Mouse (Mus musculus) lung, embryonic 15.5 days (tissue): ENCODE data around the gene Rab33b. TPM values are rescaled to one million over a fixed set of nuclear protein-coding genes. Genes with fewer than 3 reads are reported as not detected.

Source experiments
- ATAC-seq: fragments of 200-750 bp; cut with Nextera tagmentation; 2 replicates; pipeline ENCODE4 v1.8.0; 2017; ENCODE audit warnings: moderate number of reproducible peaks, borderline replicate concordance; ENCODE audit not compliant: low FRiP score, low TSS enrichment; ENCODE audit errors: extremely low read depth
- H3K27ac ChIP-seq: fragments of 300-500 bp; sonication (generic); 2 replicates; pipeline ENCODE4 v1.5.1; 2015; ENCODE audit warnings: moderate library complexity, mild to moderate bottlenecking, inconsistent platforms
- H3K27me3 ChIP-seq: fragments of 300-500 bp; sonication (generic); 2 replicates; pipeline ENCODE4 v1.6.1; 2015; ENCODE audit warnings: inconsistent platforms
- H3K36me3 ChIP-seq: fragments of 300-500 bp; sonication (generic); 2 replicates; pipeline ENCODE4 v1.6.1; 2015; ENCODE audit warnings: inconsistent platforms
- H3K4me1 ChIP-seq: fragments of 300-500 bp; sonication (generic); 2 replicates; pipeline ENCODE4 v1.6.1; 2015; ENCODE audit warnings: inconsistent platforms
- H3K4me2 ChIP-seq: fragments of 300-500 bp; sonication (generic); 2 replicates; pipeline ENCODE4 v1.6.1; 2015; ENCODE audit warnings: inconsistent platforms, mild to moderate bottlenecking, moderate library complexity
- H3K4me3 ChIP-seq: fragments of 300-500 bp; sonication (generic); 2 replicates; pipeline ENCODE4 v1.5.1; 2015; ENCODE audit warnings: mild to moderate bottlenecking, inconsistent platforms
- H3K9ac ChIP-seq: fragments of 300-500 bp; sonication (generic); 2 replicates; pipeline ENCODE4 v1.6.1; 2015; ENCODE audit warnings: inconsistent platforms
- H3K9me3 ChIP-seq: fragments of 300-500 bp; sonication (generic); 2 replicates; pipeline ENCODE4 v1.6.1; 2016; ENCODE audit warnings: inconsistent platforms
- WGBS: fragments of 180-500 bp; shearing (Covaris S2); methylation state at CpG from one replicate; pipeline ENCODE4 v1.1.7; 2015; 5-methylcytosine and 5-hydroxymethylcytosine counted together
- polyA plus RNA-seq: library from polyadenylated mRNA; unstranded; fragments of >200 nt; fragmentation: Nextera tagmentation; extraction: Ambion mirVana; gene quantifications from 2 replicates; pipeline ENCODE4 v1.2.1, GENCODE M21; 2015

The Rab33b gene
- polyA plus RNA-seq, 1 experiment from 2014 or later = 24.3 TPM

DNA sequence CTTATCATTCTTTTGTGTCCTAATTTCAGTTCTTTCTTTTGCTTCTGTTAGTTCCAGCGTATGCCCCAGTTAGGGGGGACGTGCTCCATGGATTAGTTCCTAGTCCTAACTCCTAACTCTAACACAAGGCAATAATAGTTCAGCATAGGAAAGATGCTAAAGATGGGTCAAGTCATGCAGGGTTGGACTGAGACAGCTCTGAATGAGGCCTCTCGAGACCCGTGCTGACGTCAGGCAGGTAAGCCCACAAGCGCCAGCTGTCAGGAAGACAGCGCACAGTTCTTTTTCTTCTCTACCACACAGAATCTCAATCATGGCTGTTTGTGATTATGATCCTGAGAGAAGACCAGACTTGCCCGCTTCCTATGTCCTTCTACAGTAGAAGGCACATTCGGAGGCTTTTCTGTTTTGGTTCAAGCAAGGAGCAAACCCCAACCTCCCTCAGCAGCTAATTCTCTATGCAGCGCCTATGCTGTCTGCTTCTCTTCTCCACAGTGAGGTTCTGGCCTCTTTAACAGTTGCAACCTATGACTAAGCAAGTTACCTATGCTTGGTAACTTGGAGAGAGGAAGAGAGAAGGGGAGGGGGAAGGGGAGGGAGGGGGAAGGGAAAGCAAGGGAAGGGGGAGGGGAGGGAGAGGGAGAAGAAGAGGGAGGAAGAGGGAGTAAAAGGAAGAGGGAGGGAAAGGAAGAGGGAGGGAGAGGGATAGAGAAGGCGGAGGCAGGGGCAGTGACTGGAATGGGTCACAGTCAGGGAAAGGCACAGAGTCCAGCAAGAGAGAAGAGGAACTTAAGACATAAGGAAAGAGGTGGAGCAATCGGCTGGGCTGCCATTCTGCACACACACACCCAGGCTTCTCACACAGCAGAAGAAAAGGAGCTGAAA lies 34.4 kb downstream of the Rab33b start:
- no peak overlapping the region for H3K27ac ChIP-seq
- WGBS = 76% methylated on average over 12 of the region's 12 CpGs
- ATAC-seq = no peak

GRCm38 (mm10) chr3:51518763-51519121 lies 35.0 kb downstream of the Rab33b start:
- WGBS = 58% methylated on average over 8 of the region's 8 CpGs
- no peak for ATAC-seq
- H3K9me3 ChIP-seq = no peaks in the 10 kb centered on the region
- H3K4me3 ChIP-seq = no peak overlapping the region
- H3K4me1 ChIP-seq = no peaks in the 10 kb centered on the region
- peaks cover 30% of the 10 kb centered on the region for H3K36me3 ChIP-seq
- H3K27ac ChIP-seq = no peak overlapping the region
- H3K4me2 ChIP-seq = no peak overlapping the region
- H3K9ac ChIP-seq = no peak overlapping the region
- H3K27me3 ChIP-seq = no peaks in the 10 kb centered on the region

More for the DNA sequence above, 34.4 kb downstream of the Rab33b start:
- Histone ChIP-seq H3K4me3 (no peak overlapping the region), H3K4me1 (no peaks in the 10 kb centered on the region), H3K36me3 (peaks cover 24% of the 10 kb centered on the region), H3K27me3 (no peaks in the 10 kb centered on the region), H3K9ac (no peak overlapping the region), H3K9me3 (no peaks in the 10 kb centered on the region), H3K4me2 (no peak overlapping the region)

DNA sequence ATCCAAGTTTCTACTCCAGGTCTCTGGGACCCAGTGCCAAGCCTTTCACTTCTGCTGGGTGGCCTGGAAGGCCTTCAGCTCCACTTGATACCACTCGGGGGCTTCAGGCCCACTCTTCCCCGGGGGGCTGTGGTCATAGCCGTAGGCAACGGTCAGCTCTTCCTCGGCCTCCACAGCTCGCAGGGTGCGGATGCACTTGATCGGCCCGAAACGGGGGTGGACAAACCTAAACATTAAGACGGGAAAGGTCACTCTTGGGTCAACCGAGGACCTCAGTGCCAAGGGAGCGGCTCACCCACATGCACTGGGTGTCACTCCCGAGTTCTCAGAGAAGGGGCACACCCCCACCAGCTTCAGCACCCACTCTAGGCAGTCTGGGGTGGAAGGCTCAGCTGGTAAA lies 37.5 kb downstream of the Rab33b start:
- H3K4me1 ChIP-seq = no peaks in the 10 kb centered on the region
- H3K9ac ChIP-seq = no peak overlapping the region
- no peak overlapping the region for H3K4me3 ChIP-seq
- 78% methylated on average over 14 of the region's 14 CpGs for WGBS
- peaks cover 51% of the 10 kb centered on the region for H3K36me3 ChIP-seq
- no peaks in the 10 kb centered on the region for H3K9me3 ChIP-seq
- H3K4me2 ChIP-seq = no peak overlapping the region
- H3K27me3 ChIP-seq = no peaks in the 10 kb centered on the region
- H3K27ac ChIP-seq = no peak overlapping the region
- 0 out of 2 replicates have a peak, but pooled peaks have one; percentile 11 for ATAC-seq

DNA sequence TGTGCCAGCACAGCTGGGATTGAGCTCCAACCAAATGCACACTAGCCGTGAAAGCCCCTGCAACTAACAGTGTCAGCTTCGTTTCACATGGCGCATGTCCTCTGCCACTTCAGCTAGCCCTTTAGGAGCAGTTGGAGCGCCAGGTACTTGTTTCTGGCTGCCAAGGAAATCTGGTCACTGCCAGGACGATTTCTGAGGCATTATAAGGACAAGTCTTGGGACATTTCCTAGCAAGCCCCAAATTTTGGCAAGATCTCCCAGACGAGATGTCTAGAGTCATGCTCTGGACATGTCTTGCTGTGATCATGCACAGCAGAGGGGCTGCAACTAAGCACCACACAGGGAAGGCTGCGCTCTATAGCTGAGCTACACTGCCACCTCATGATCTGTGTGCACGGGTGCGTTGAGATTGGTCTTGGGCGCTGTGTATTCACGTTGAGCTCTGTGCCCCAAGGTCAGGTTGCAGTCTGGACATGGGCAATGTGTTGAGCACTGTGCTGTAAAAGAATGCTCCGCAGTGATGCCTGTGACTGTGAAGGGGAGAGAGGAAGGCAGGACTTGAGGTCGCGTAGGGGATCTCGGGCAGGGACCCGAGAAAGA lies 41.6 kb downstream of the Rab33b start:
- no peaks in the 10 kb centered on the region for H3K4me1 ChIP-seq
- H3K9ac ChIP-seq = no peak overlapping the region
- no peak overlapping the region for H3K27ac ChIP-seq
- no peak overlapping the region for H3K4me2 ChIP-seq
- 81% methylated on average over 16 of the region's 16 CpGs for WGBS
- peaks cover 67% of the 10 kb centered on the region for H3K36me3 ChIP-seq
- H3K4me3 ChIP-seq = no peak overlapping the region
- H3K27me3 ChIP-seq = no peaks in the 10 kb centered on the region
- no peaks in the 10 kb centered on the region for H3K9me3 ChIP-seq
- no peak for ATAC-seq

GRCm38 (mm10) chr3:51526891-51527290 lies 43.2 kb downstream of the Rab33b start:
- Histone ChIP-seq H3K4me3 (no peak overlapping the region), H3K9me3 (no peaks in the 10 kb centered on the region), H3K27me3 (no peaks in the 10 kb centered on the region), H3K9ac (no peak overlapping the region), H3K36me3 (peaks cover 58% of the 10 kb centered on the region), H3K4me2 (no peak overlapping the region), H3K27ac (no peak overlapping the region), H3K4me1 (peaks cover 10% of the 10 kb centered on the region)
- no peak for ATAC-seq
- WGBS = 80% methylated on average over 13 of the region's 13 CpGs

DNA sequence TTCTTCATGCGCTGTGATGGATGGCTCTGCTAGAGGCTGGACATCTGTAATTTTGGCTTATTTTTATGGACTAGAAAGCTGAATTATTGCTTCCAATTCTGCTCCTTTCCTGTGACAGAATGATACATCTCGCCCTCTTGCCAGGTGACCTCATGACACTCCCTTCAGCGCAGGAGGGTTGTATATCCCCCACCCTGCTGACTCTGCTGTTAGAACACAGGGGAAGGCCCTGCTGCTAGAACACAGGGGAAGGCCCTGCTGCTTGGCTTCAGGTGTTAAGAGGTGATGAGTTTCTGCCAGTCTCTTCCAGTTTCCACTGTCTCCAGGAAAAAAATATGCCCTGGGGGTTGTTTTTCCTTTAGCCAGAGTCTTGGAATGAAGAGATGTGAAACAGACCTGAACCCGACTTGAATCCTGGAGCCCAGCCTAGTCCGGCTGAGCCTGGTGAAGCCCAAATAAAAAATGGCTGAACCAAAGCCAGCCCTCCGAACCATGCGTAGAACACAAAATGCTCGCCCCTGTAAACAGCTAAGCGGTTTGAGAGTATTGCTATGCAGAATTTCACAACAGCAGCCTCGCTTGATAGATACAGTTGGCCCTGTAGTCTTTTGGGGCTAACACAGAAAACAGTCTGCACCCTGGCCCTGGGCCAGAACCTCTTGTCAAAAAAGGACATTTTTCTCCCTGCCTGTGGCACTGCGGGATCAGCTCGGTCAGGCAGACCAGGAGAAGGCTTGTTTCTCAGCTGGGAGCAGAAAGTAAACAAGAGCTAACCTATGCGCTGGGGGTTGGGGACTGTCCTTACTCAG lies 48.0 kb downstream of the Rab33b start:
- Histone ChIP-seq H3K27me3 (no peaks in the 10 kb centered on the region), H3K4me1 (peaks cover 21% of the 10 kb centered on the region), H3K4me2 (0 out of 2 replicates have a peak overlapping the region, but pooled peaks have one; percentile 19), H3K36me3 (peaks cover 40% of the 10 kb centered on the region; the same call in 1 of the 2 replicates), H3K4me3 (no peak overlapping the region), H3K27ac (peak overlapping the region; percentile 83), H3K9ac (no peak overlapping the region), H3K9me3 (no peaks in the 10 kb centered on the region)
- ATAC-seq = peak; percentile 88
- WGBS = 36% methylated on average over 13 of the region's 13 CpGs

GRCm38 (mm10) chr3:51532282-51532620 lies 48.5 kb downstream of the Rab33b start:
- Histone ChIP-seq H3K4me3 (no peak overlapping the region), H3K9me3 (no peaks in the 10 kb centered on the region), H3K4me2 (0 out of 2 replicates have a peak overlapping the region, but pooled peaks have one; percentile 19), H3K27ac (peak overlapping the region; percentile 83), H3K9ac (no peak overlapping the region), H3K36me3 (peaks cover 36% of the 10 kb centered on the region; the same call in 1 of the 2 replicates), H3K27me3 (no peaks in the 10 kb centered on the region), H3K4me1 (peaks cover 21% of the 10 kb centered on the region)
- WGBS = 41% methylated on average over 5 of the region's 5 CpGs
- no peak for ATAC-seq

DNA sequence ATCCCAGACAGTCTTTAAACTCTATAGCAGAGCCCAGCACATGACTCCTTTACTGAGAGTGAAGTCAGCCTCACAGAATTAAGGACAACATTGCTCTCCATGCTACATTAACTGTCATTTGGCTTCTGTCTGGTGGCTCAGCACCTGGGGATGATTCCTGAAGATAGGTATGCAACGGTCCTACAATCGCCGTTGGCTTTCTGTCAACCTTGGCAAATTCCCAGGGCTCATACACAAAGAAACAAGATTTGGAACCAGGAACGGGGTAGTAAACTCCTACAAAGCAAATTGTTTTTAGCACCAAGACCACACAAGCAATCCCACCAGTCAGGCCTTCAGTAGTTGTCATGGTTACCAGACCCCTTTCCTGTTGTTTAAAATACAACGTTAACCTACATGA lies 49.9 kb downstream of the Rab33b start:
- Histone ChIP-seq H3K4me3 (no peak overlapping the region), H3K9ac (no peak overlapping the region), H3K36me3 (peaks cover 46% of the 10 kb centered on the region; the same call in 1 of the 2 replicates), H3K27ac (no peak overlapping the region), H3K4me2 (no peak overlapping the region), H3K9me3 (no peaks in the 10 kb centered on the region), H3K4me1 (peaks cover 21% of the 10 kb centered on the region), H3K27me3 (no peaks in the 10 kb centered on the region)
- ATAC-seq = no peak
- 75% methylated on average over 5 of the region's 5 CpGs for WGBS

GRCm38 (mm10) chr3:51534013-51534412 lies 50.3 kb downstream of the Rab33b start:
- no peak for ATAC-seq
- H3K4me3 ChIP-seq = no peak overlapping the region
- WGBS = 78% methylated on average over 9 of the region's 9 CpGs
- H3K27ac ChIP-seq = no peak overlapping the region
- H3K4me2 ChIP-seq = no peak overlapping the region
- no peaks in the 10 kb centered on the region for H3K9me3 ChIP-seq
- no peak overlapping the region for H3K9ac ChIP-seq
- peaks cover 49% of the 10 kb centered on the region; the same call in 1 of the 2 replicates for H3K36me3 ChIP-seq
- H3K4me1 ChIP-seq = peaks cover 21% of the 10 kb centered on the region
- H3K27me3 ChIP-seq = no peaks in the 10 kb centered on the region

- WGBS = 53% methylated on average over 15 of the region's 15 CpGs
- Histone ChIP-seq H3K9me3 (no peaks in the 10 kb centered on the region), H3K27me3 (no peaks in the 10 kb centered on the region), H3K4me2 (no peak overlapping the region), H3K36me3 (peaks cover 55% of the 10 kb centered on the region; the same call in 1 of the 2 replicates), H3K27ac (no peak overlapping the region), H3K9ac (no peak overlapping the region), H3K4me1 (no peaks in the 10 kb centered on the region), H3K4me3 (no peak overlapping the region)
- no peak; the same call in 1 of the 2 replicates for ATAC-seq
Measured at GRCm38 (mm10) chr3:51539567-51540408, 56.1 kb downstream of the Rab33b start.

GRCm38 (mm10) chr3:51540659-51541058 lies 56.9 kb downstream of the Rab33b start:
- H3K9me3 ChIP-seq = no peaks in the 10 kb centered on the region
- H3K36me3 ChIP-seq = peaks cover 50% of the 10 kb centered on the region; the same call in 1 of the 2 replicates
- no peak for ATAC-seq
- no peaks in the 10 kb centered on the region for H3K4me1 ChIP-seq
- no peak overlapping the region for H3K27ac ChIP-seq
- WGBS = 91% methylated on average over 9 of the region's 9 CpGs
- no peak overlapping the region for H3K9ac ChIP-seq
- H3K27me3 ChIP-seq = no peaks in the 10 kb centered on the region
- H3K4me2 ChIP-seq = no peak overlapping the region
- no peak overlapping the region for H3K4me3 ChIP-seq
